Mouse (Mus musculus) gastrocnemius, postnatal 4 days (tissue): ENCODE results near the gene Phf1. TPM values are rescaled to one million over a fixed set of nuclear protein-coding genes. Genes with fewer than 3 reads are reported as not detected.
A peak's percentile ranks its signal among the peaks of the same experiment; 100 is the strongest.

ENCODE experiments used
- DNase-seq, 2 experiments: peaks; one replicate each; pipeline ENCODE4 v3.0.0; 2021 to 2022; ENCODE audit warnings: low spot score in 2 of 2, mixed read lengths in 2 of 2
- total RNA-seq, 2 experiments: library from RNA; stranded (reverse); gene quantifications; 2 replicates each; pipeline ENCODE4 v1.2.3; 2021

Phf1 gene
- total RNA-seq, 2 experiments from 2014 or later = 9.6 to 10.9 TPM

- no peak for DNase-seq
Observed at GRCm38 (mm10) chr17:26949866-26950265, 17.0 kb downstream of the Phf1 start.

GRCm38 (mm10) chr17:26950560-26951288 is 17.9 kb downstream of the Phf1 start:
- DNase-seq = no peak

GRCm38 (mm10) chr17:26951406-26951805 is 18.6 kb downstream of the Phf1 start:
- peak; percentile 65 to 80 for DNase-seq

DNA sequence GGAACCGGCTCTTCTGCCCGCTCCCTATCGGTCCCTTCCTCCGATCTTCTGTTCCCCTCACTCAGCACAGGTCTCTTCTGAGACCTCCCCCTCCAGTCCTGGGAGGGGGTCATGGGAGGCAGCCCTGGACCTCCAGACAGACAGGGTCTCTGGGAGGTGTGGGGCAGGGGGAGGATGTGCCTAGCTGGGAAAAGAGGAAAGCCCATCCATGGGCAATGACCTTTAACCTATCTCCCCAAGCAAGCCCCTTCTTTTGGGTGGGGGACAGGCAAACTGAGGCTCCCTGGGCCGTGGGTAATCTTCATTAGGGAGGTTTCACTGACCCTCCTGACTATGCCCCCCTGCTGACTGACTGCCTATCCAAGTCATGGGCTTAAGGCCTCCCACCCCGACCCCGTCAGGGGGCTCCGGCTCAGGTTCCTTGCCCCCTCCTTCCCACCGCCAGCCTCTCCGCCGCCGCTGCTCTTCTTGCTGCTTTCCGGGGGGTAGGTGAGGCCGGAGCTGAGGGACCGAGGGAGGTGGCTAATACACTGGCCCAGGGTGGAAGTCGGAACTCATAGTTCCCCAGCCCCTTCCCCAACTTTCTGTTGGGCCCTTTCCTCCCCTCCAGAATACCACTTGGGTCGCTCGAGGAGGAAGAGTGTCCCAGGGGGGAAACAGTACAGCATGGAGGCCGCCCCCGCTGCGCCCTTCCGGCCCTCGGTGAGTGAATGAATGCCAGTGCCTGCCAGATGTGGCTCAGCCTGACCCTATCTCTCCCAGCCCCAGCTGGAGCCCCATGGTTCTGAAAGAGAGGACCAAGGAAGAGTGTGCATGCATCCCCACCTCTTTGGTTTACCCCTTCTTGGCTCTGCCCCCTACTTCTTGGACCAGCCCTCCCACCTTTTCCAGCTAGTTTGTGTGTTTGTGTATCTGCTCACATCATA is 19.4 kb downstream of the Phf1 start:
- no peak for DNase-seq

DNA sequence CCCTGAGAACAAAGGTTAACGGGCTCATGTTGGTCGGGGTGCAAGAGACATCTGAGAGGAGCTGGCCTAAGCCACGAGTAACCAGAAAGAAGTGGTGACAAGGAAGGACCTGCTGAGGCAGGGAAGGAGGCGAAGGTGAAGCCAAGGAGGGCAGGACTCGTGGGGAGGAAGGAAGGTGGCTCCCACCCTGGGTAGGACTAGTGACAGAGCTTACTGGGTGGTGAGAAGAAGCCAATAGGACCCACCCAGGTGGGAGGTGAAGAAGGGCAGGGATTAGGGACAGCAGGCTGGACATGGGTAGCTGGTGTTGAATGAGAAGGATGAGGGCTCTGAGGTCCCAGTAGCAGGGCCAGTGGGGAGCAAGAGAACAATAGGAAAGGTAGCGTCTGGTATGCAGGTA is 20.3 kb downstream of the Phf1 start:
- no peak for DNase-seq

GRCm38 (mm10) chr17:26953726-26954125 is 20.9 kb downstream of the Phf1 start:
- no peak for DNase-seq

DNA sequence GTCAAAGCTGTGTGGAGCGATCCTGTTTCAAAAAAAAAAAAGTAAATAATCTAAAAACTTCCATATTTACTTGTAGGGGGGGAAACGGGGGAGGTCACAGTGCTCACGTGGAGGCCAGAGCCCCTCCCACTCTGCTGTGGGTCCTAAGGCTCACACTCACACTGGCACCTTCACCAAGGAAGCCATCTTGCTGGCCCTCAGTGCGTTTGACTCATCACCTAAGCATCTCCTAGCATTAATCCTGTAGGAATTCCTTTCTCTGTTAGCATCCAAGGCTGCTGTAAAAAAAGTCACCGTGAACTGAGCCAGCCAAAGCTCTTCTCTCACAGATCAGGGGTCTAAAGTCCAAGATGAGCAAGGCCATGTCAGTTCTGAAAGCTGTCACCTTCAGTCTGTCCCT is 23.5 kb downstream of the Phf1 start:
- DNase-seq = no peak

DNA sequence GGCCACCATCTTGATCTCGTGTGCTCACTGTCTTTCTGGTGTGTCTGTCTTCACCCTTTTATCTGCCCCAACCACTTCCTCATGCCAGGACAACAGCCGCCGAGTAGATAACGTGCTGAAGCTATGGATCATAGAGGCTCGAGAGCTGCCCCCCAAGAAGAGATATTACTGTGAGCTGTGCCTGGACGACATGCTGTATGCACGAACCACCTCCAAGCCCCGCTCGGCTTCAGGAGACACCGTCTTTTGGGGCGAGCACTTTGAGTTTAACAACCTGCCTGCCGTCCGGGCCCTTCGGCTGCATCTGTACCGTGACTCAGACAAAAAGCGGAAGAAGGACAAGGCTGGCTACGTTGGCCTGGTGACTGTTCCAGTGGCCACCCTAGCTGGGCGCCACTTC is 24.0 kb downstream of the Phf1 start:
- DNase-seq = peak; percentile 6 to 11

GRCm38 (mm10) chr17:26957872-26958271 is 25.0 kb downstream of the Phf1 start:
- DNase-seq = peak in 1 of 2 experiments; percentile 14

DNA sequence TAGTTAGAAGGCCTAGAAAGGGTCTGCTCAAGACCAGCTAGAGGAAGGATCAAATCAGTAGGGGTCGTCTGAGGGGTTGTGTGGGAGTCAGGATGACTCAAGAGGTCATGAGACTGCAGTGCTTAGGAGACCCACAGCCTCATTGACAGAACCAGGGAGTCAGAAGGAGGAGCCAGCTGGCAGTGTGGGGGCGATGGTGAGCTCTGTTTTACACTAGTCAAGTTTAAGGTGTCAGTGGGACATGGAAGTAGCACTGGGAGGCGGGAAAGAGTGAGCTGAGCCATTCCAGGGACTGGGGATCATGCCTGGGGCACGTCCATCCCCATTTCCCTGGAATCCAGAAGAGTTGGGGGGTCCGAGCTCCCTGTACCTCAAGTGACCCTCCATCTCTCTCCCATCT is 26.0 kb downstream of the Phf1 start:
- DNase-seq = peak in 1 of 2 experiments; percentile 13

GRCm38 (mm10) chr17:26959815-26960214 is 27.0 kb downstream of the Phf1 start:
- peak in 1 of 2 experiments; percentile 13 for DNase-seq

DNA sequence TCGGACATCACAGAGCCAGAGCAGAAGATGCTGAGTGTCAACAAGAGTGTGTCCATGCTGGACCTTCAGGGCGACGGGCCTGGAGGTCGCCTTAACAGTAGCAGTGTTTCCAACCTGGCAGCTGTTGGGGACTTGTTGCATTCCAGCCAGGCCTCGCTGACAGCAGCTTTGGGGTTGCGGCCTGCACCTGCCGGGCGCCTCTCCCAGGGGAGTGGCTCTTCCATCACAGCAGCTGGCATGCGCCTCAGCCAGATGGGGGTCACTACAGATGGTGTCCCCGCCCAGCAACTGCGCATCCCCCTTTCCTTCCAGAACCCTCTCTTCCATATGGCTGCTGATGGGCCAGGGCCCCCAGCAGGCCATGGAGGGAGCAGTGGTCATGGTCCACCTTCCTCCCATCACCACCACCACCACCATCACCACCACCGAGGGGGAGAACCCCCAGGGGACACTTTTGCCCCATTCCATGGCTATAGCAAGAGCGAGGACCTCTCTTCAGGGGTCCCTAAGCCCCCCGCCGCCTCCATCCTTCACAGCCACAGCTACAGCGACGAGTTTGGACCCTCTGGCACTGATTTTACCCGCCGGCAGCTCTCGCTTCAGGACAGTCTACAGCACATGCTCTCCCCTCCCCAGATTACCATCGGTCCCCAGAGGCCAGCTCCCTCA is 28.9 kb downstream of the Phf1 start:
- DNase-seq = no peak

DNA sequence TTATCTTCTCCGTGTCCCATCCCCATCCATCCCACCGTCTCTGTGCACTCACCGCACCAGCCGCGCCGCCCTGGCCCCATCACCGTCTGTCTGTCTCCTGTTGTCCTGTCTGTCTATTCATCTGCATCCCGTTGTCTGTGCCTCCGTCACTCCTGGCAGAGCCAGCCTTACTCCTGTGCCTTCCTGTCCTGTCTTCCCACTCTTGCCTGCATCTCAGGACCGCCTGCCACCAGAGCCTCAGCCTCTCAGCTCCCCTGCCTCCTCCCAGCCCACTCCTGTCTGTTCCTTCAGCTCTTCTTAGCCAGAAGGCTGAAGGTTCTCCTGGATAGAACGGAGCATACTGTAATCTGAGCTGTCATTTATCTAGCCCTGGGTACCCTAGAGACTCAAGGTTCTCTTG is 34.1 kb downstream of the Phf1 start:
- DNase-seq = no peak

DNA sequence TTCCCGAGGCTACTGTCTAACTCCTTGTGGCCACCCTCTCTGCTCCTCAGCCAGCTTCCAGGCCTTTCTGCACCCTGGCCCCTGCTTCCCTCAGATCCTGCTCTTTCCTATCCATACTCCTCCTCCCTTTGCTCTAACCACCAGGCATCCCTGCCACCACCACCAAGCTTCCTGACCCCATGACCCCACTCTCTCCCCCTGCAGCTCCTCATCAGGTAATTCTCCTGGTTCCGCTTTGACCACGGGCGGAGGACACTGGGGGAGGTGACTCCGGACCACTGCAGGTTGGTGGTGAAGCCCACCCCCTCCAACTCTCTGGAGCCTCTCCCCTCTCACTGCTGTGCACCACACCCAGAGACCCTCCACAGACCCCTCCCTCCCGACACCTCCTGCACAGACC is 34.6 kb downstream of the Phf1 start:
- DNase-seq = no peak

GRCm38 (mm10) chr17:26968200-26968611 is 35.4 kb downstream of the Phf1 start:
- no peak for DNase-seq

- DNase-seq = no peak
Observed at GRCm38 (mm10) chr17:26969257-26969656, 36.4 kb downstream of the Phf1 start.

- no peak for DNase-seq
Observed at GRCm38 (mm10) chr17:26970221-26970620, 37.4 kb downstream of the Phf1 start.

DNA sequence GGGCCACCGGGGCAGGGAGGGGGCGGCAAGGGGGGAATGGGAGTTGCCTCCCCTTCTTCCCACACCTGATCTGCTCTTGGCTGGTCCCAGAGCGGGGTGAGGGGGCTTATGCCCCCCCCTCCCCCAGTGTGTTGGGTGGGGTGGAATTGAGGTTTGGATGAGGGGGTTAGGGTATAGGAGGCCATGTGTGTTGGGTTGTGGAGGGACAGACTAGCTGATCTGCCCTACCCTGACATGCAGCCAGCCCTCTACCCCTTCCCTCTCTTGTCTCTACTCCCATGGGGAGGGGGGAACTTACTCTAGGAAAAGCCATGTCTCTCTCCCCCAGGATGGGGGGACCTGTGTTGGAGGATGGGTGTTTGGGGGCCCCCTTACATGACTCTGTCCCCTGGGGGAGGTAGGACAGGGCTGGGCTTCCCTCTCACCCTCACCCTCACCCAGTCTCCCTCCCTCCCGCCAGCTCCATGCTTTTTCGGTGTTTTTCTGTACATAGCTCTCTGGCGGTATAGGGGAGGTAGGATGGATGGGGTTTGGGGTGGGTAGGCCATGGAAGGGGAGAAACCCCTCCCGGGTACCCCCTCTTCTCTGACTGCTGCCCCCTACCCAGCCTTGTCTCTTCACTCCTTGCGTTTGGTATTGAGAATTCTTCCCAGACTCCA is 38.5 kb downstream of the Phf1 start:
- no peak for DNase-seq

GRCm38 (mm10) chr17:26972107-26972506 is 39.3 kb downstream of the Phf1 start:
- no peak for DNase-seq

GRCm38 (mm10) chr17:26972703-26973574 is 40.1 kb downstream of the Phf1 start, which contains the start of gene Zbtb9:
TSS of gene Zbtb9 (plus strand) at chr17:26973167.
- peak; percentile 94 to 96 for DNase-seq
